Mouse (Mus musculus): ENCODE results near the gene Cog5.

DNA sequence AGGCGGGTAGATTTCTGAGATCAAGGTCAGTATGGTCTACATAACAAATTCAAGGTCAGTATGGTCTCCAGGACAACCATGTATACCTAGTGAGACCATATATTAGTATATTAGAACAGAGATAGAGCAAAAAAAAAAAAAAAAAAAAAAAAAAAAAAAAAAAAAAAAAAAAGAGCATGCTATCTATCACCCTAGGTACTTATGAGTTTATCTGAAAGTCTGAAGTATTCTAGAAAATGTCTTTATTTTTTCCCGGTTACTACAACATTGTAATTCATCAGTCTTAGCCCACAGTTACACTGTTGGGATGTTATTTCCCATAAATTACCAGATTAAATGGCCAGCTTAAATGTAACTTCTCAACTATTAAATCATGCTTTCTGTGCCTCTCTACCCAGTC lies 289.7 kb downstream of the Cog5 start:
- TF ChIP-seq CTCF (IDR thresholded peaks at IDR 0.05; ENCODE audit: extremely low read depth, insufficient read length, insufficient replicate concordance, low read depth, low read length): no peak
- TF ChIP-seq POLR2A (IDR thresholded peaks at IDR 0.05; ENCODE audit: low read depth, low read length): no peak

Measured in small intestine, adult 2 months (tissue).